13 mouse cellular contexts compared by ENCODE assay signal in genomic region chr1:151157963-151158856, GRCm38 (mm10). TPM values are rescaled to one million over a fixed set of nuclear protein-coding genes. Genes with fewer than 3 reads are reported as not detected.
DNase-seq lines count a peak whose midpoint lies in the region; ATAC-seq and TF ChIP-seq lines count a peak whose summit lies in the region.
"Had no signal": no experiment of that assay in that cellular context is flagged by ENCODE, and none has a peak within 500 bp of the region (broad histone marks: within the 10 kb centered on the region; RNA-seq: fewer than 3 reads in every experiment).

No protein-coding gene starts in this region.

- H3K4me1 ChIP-seq in limb, embryonic 11.5 days (ENCODE audit: control insufficient read depth, insufficient read depth, low read length) = no peaks in the 10 kb centered on the region
- peaks cover 20% of the 10 kb centered on the region for H3K4me1 ChIP-seq in limb, embryonic 10.5 days
- 0 out of 2 replicates have a peak, but pooled peaks cover 9% of the 10 kb centered on the region for H3K4me1 ChIP-seq in hindbrain, embryonic 14.5 days (replicated peaks; ENCODE audit: control insufficient read depth, insufficient read depth, low read length)
- H3K4me1 ChIP-seq in kidney, postnatal 0 days (replicated peaks; ENCODE audit: insufficient read depth, low read length) = no peaks in the 10 kb centered on the region
- peaks cover 16% of the 10 kb centered on the region for H3K4me1 ChIP-seq in heart, embryonic 12.5 days (replicated peaks)
- H3K4me1 ChIP-seq: stomach, embryonic 15.5 days had no signal

- H3K4me2 ChIP-seq in limb, embryonic 11.5 days (ENCODE audit: low read depth, severe bottlenecking) = no peak overlapping the region
- no peak overlapping the region for H3K4me2 ChIP-seq in hindbrain, embryonic 14.5 days (replicated peaks)
- peak overlapping the region; percentile 6; the same call in 1 of the 2 replicates for H3K4me2 ChIP-seq in kidney, postnatal 0 days (ENCODE audit: low read length)
- H3K4me2 ChIP-seq in heart, embryonic 12.5 days = no peak overlapping the region
- H3K4me2 ChIP-seq: heart, embryonic 11.5 days; stomach, embryonic 15.5 days had no signal

- H3K27me3 ChIP-seq in limb, embryonic 11.5 days (ENCODE audit: control insufficient read depth, insufficient read depth, low read length) = no peaks in the 10 kb centered on the region
- no peaks in the 10 kb centered on the region for H3K27me3 ChIP-seq in limb, embryonic 10.5 days (ENCODE audit: low read depth, poor library complexity, severe bottlenecking)
- H3K27me3 ChIP-seq in hindbrain, embryonic 14.5 days (ENCODE audit: control insufficient read depth, insufficient read depth, low read length) = no peaks in the 10 kb centered on the region
- H3K27me3 ChIP-seq in kidney, postnatal 0 days (ENCODE audit: insufficient read depth, low read length) = no peaks in the 10 kb centered on the region
- no peaks in the 10 kb centered on the region for H3K27me3 ChIP-seq in heart, embryonic 12.5 days (replicated peaks)
- H3K27me3 ChIP-seq: stomach, embryonic 15.5 days had no signal

- no peak overlapping the region for H3K4me3 ChIP-seq in limb, embryonic 11.5 days (ENCODE audit: low read depth, low read length)
- H3K4me3 ChIP-seq in limb, embryonic 10.5 days = no peak overlapping the region
- no peak overlapping the region for H3K4me3 ChIP-seq in hindbrain, embryonic 14.5 days (replicated peaks; ENCODE audit: low read length)
- no peak overlapping the region for H3K4me3 ChIP-seq in kidney, postnatal 0 days (replicated peaks; ENCODE audit: low read depth, low read length)
- no peak overlapping the region for H3K4me3 ChIP-seq in heart, embryonic 12.5 days
- H3K4me3 ChIP-seq: stomach, embryonic 15.5 days had no signal

- no peak overlapping the region for H3K9ac ChIP-seq in limb, embryonic 11.5 days (ENCODE audit: low read length)
- H3K9ac ChIP-seq in hindbrain, embryonic 14.5 days = no peak overlapping the region
- H3K9ac ChIP-seq in kidney, postnatal 0 days (ENCODE audit: low read depth, low read length) = no peak overlapping the region
- no peak overlapping the region for H3K9ac ChIP-seq in heart, embryonic 12.5 days
- H3K9ac ChIP-seq: stomach, embryonic 15.5 days had no signal

- peak; percentile 27 for DNase-seq in limb, embryonic 11.5 days (ENCODE audit: low spot score)
- no peak for DNase-seq in limb, embryonic 10.5 days (ENCODE audit: low spot score)
- DNase-seq in hindbrain, embryonic 14.5 days (ENCODE audit: low spot score) = peak; percentile 56
- no peak for DNase-seq in kidney, postnatal 0 days (ENCODE audit: low spot score)
- DNase-seq in retina, embryonic 14.5 days (ENCODE audit: low spot score) = peak; percentile 81
- DNase-seq in ovary, adult 18-20 months (ENCODE audit: low spot score) = no peak
- DNase-seq: lung, postnatal 4 days had no signal

- no peaks in the 10 kb centered on the region for H3K36me3 ChIP-seq in limb, embryonic 11.5 days (ENCODE audit: control insufficient read depth, insufficient read depth, low read length)
- H3K36me3 ChIP-seq in limb, embryonic 10.5 days = no peaks in the 10 kb centered on the region
- no peaks in the 10 kb centered on the region for H3K36me3 ChIP-seq in hindbrain, embryonic 14.5 days (replicated peaks; ENCODE audit: control insufficient read depth, insufficient read depth)
- no peaks in the 10 kb centered on the region for H3K36me3 ChIP-seq in kidney, postnatal 0 days (ENCODE audit: insufficient read depth, low read length)
- no peaks in the 10 kb centered on the region for H3K36me3 ChIP-seq in heart, embryonic 12.5 days
- H3K36me3 ChIP-seq: stomach, embryonic 15.5 days had no signal

- no peak overlapping the region for H3K27ac ChIP-seq in limb, embryonic 11.5 days (replicated peaks; ENCODE audit: low read depth, low read length)
- H3K27ac ChIP-seq in limb, embryonic 10.5 days = no peak overlapping the region
- no peak overlapping the region for H3K27ac ChIP-seq in hindbrain, embryonic 14.5 days
- peak overlapping the region; percentile 42 for H3K27ac ChIP-seq in kidney, postnatal 0 days
- no peak overlapping the region for H3K27ac ChIP-seq in heart, embryonic 12.5 days (ENCODE audit: poor library complexity, severe bottlenecking)
- H3K27ac ChIP-seq: stomach, embryonic 15.5 days had no signal

- no peaks in the 10 kb centered on the region for H3K9me3 ChIP-seq in limb, embryonic 11.5 days (ENCODE audit: control insufficient read depth, low read length)
- H3K9me3 ChIP-seq in limb, embryonic 10.5 days (replicated peaks) = no peaks in the 10 kb centered on the region
- no peaks in the 10 kb centered on the region for H3K9me3 ChIP-seq in hindbrain, embryonic 14.5 days (ENCODE audit: control insufficient read depth, low read length)
- no peaks in the 10 kb centered on the region for H3K9me3 ChIP-seq in kidney, postnatal 0 days (replicated peaks; ENCODE audit: low read length)
- no peaks in the 10 kb centered on the region for H3K9me3 ChIP-seq in heart, embryonic 12.5 days (replicated peaks)
- H3K9me3 ChIP-seq: stomach, embryonic 15.5 days had no signal

- ATAC-seq in limb, embryonic 11.5 days (ENCODE audit: insufficient number of reproducible peaks, low FRiP score, low TSS enrichment, low read depth) = no peak
- peak; percentile 79; the same call in 1 of the 2 replicates for ATAC-seq in hindbrain, embryonic 14.5 days (ENCODE audit: low FRiP score)
- peak; percentile 71; the same call in 1 of the 2 replicates for ATAC-seq in kidney, postnatal 0 days (replicated peaks; ENCODE audit: low FRiP score, low read depth)
- no peak for ATAC-seq in heart, embryonic 12.5 days (ENCODE audit: insufficient number of reproducible peaks, low FRiP score)
- ATAC-seq in megakaryocyte progenitor cell, adult 5-6 weeks (replicated peaks; ENCODE audit: poor library complexity) = no peak

- WGBS in limb, embryonic 11.5 days = 33% methylated on average over 9 of the region's 9 CpGs
- WGBS in limb, embryonic 10.5 days = 46% methylated on average over 9 of the region's 9 CpGs
- 31% methylated on average over 9 of the region's 9 CpGs for WGBS in hindbrain, embryonic 14.5 days
- WGBS in kidney, postnatal 0 days = 48% methylated on average over 9 of the region's 9 CpGs
- 84% methylated on average over 9 of the region's 9 CpGs for WGBS in heart, embryonic 12.5 days

- no peak for TF ChIP-seq CTCF in kidney, postnatal 0 days (IDR thresholded peaks at IDR 0.05; ENCODE audit: low read depth)

RNA-seq across cellular contexts. Expression of gene Gm47985, which starts 24.1 kb away (rescaled TPM):
- 0.44 and 0.57 TPM in 2 replicates for polyA plus RNA-seq in limb, embryonic 11.5 days (2014; fragmentation: Nextera tagmentation; extraction: Ambion mirVana)
- polyA plus RNA-seq in limb, embryonic 10.5 days (2016; fragmentation: Nextera tagmentation; extraction: Ambion mirVana) = 0.28 and 0.44 TPM in 2 replicates
- polyA plus RNA-seq in hindbrain, embryonic 14.5 days (2014; fragmentation: Nextera tagmentation; extraction: Ambion mirVana) = 0.19 TPM in 1 of 2 replicates, not detected in the other
- 0.46 and 0.56 TPM in 2 replicates for polyA plus RNA-seq in kidney, postnatal 0 days (2015; fragmentation: Nextera tagmentation; extraction: Ambion mirVana)
- polyA plus RNA-seq in heart, embryonic 12.5 days (2016; fragmentation: Nextera tagmentation; extraction: Ambion mirVana) = 2.9 and 3.1 TPM in 2 replicates
- 0.20 TPM in 1 of 2 replicates, not detected in the other for total RNA-seq in megakaryocyte progenitor cell, adult 5-6 weeks (2015)
- not detected in 2 replicates for total RNA-seq in megakaryocyte progenitor cell, adult 5-6 weeks (2017)

RNA-seq across cellular contexts. Expression of gene Gm8947, which starts 34.0 kb away (rescaled TPM):
- polyA plus RNA-seq in limb, embryonic 11.5 days (2014; fragmentation: Nextera tagmentation; extraction: Ambion mirVana) = 0.24 and 0.38 TPM in 2 replicates
- not detected in 2 replicates for polyA plus RNA-seq in limb, embryonic 10.5 days (2016; fragmentation: Nextera tagmentation; extraction: Ambion mirVana)
- not detected in 2 replicates for polyA plus RNA-seq in hindbrain, embryonic 14.5 days (2014; fragmentation: Nextera tagmentation; extraction: Ambion mirVana)
- polyA plus RNA-seq in kidney, postnatal 0 days (2015; fragmentation: Nextera tagmentation; extraction: Ambion mirVana) = 0.61 and 0.80 TPM in 2 replicates
- 0.28 and 0.89 TPM in 2 replicates for polyA plus RNA-seq in heart, embryonic 12.5 days (2016; fragmentation: Nextera tagmentation; extraction: Ambion mirVana)
- total RNA-seq in megakaryocyte progenitor cell, adult 5-6 weeks (2015) = 0.30 TPM in 1 of 2 replicates, not detected in the other
- not detected in 2 replicates for total RNA-seq in megakaryocyte progenitor cell, adult 5-6 weeks (2017)
- total RNA-seq: common myeloid progenitor, adult 5-6 weeks had no signal

RNA-seq across cellular contexts. Expression of gene Gm47995, which starts 40.0 kb away (rescaled TPM):
- not detected in 2 replicates for polyA plus RNA-seq in limb, embryonic 11.5 days (2014; fragmentation: Nextera tagmentation; extraction: Ambion mirVana)
- polyA plus RNA-seq in limb, embryonic 10.5 days (2016; fragmentation: Nextera tagmentation; extraction: Ambion mirVana) = not detected in 2 replicates
- not detected in 2 replicates for polyA plus RNA-seq in hindbrain, embryonic 14.5 days (2014; fragmentation: Nextera tagmentation; extraction: Ambion mirVana)
- polyA plus RNA-seq in kidney, postnatal 0 days (2015; fragmentation: Nextera tagmentation; extraction: Ambion mirVana) = 0.29 and 0.32 TPM in 2 replicates
- polyA plus RNA-seq in heart, embryonic 12.5 days (2016; fragmentation: Nextera tagmentation; extraction: Ambion mirVana) = 0.45 and 0.49 TPM in 2 replicates
- not detected in 2 replicates for total RNA-seq in megakaryocyte progenitor cell, adult 5-6 weeks (2015)
- total RNA-seq in megakaryocyte progenitor cell, adult 5-6 weeks (2017) = not detected in 2 replicates
- total RNA-seq: common myeloid progenitor, adult 5-6 weeks had no signal

RNA-seq across cellular contexts. Expression of gene 3110040M04Rik, which starts 45.7 kb away (rescaled TPM):
- 0.65 TPM in 1 of 2 replicates, not detected in the other for polyA plus RNA-seq in limb, embryonic 11.5 days (2014; fragmentation: Nextera tagmentation; extraction: Ambion mirVana)
- not detected in 2 replicates for polyA plus RNA-seq in limb, embryonic 10.5 days (2016; fragmentation: Nextera tagmentation; extraction: Ambion mirVana)
- polyA plus RNA-seq in hindbrain, embryonic 14.5 days (2014; fragmentation: Nextera tagmentation; extraction: Ambion mirVana) = not detected in 2 replicates
- polyA plus RNA-seq in kidney, postnatal 0 days (2015; fragmentation: Nextera tagmentation; extraction: Ambion mirVana) = 0.92 and 1.1 TPM in 2 replicates
- polyA plus RNA-seq in heart, embryonic 12.5 days (2016; fragmentation: Nextera tagmentation; extraction: Ambion mirVana) = 0.36 and 0.55 TPM in 2 replicates
- not detected in 2 replicates for total RNA-seq in megakaryocyte progenitor cell, adult 5-6 weeks (2015)
- total RNA-seq in megakaryocyte progenitor cell, adult 5-6 weeks (2017) = 1.3 TPM in 1 of 2 replicates, not detected in the other
- total RNA-seq: common myeloid progenitor, adult 5-6 weeks had no signal
- polyA plus RNA-seq: limb, embryonic 14.5 days had no signal

RNA-seq across cellular contexts. Expression of gene Gm47996, which starts 51.7 kb away (rescaled TPM):
- 0.24 TPM in 1 of 2 replicates, not detected in the other for polyA plus RNA-seq in limb, embryonic 11.5 days (2014; fragmentation: Nextera tagmentation; extraction: Ambion mirVana)
- polyA plus RNA-seq in limb, embryonic 10.5 days (2016; fragmentation: Nextera tagmentation; extraction: Ambion mirVana) = 0.50 TPM in 1 of 2 replicates, not detected in the other
- polyA plus RNA-seq in hindbrain, embryonic 14.5 days (2014; fragmentation: Nextera tagmentation; extraction: Ambion mirVana) = 0.30 TPM in 1 of 2 replicates, not detected in the other
- 0.28 and 0.41 TPM in 2 replicates for polyA plus RNA-seq in kidney, postnatal 0 days (2015; fragmentation: Nextera tagmentation; extraction: Ambion mirVana)
- polyA plus RNA-seq in heart, embryonic 12.5 days (2016; fragmentation: Nextera tagmentation; extraction: Ambion mirVana) = 0.32 TPM in 1 of 2 replicates, not detected in the other
- not detected in 2 replicates for total RNA-seq in megakaryocyte progenitor cell, adult 5-6 weeks (2015)
- total RNA-seq in megakaryocyte progenitor cell, adult 5-6 weeks (2017) = not detected in 2 replicates
- polyA plus RNA-seq: stomach, embryonic 15.5 days had no signal

Comparison
In these comparisons a context has a peak if more than half of its experiments do, and no peak if none do; other contexts are left out.
1. DNase-seq: peak in limb, embryonic 11.5 days (single experiment), hindbrain, embryonic 14.5 days (single experiment) and retina, embryonic 14.5 days (single experiment); none in limb, embryonic 10.5 days (single experiment), kidney, postnatal 0 days (single experiment) and ovary, adult 18-20 months (single experiment).
2. ATAC-seq: peak in hindbrain, embryonic 14.5 days (single experiment) and kidney, postnatal 0 days (single experiment); none in limb, embryonic 11.5 days (single experiment), heart, embryonic 12.5 days (single experiment) and megakaryocyte progenitor cell, adult 5-6 weeks (single experiment).